8 mouse cellular contexts compared by ENCODE assay signal in genomic region chr12:5166141-5166540, GRCm38 (mm10).
DNase-seq lines count a peak whose midpoint lies in the region; ATAC-seq and TF ChIP-seq lines count a peak whose summit lies in the region.

No protein-coding gene starts in this region.

- H3K36me3 ChIP-seq in neural tube, embryonic 11.5 days (ENCODE audit: control insufficient read depth, insufficient read depth, low read length), result no peaks in the 10 kb centered on the region

- H3K4me3 ChIP-seq in cerebellum, adult 2 months (replicated peaks; ENCODE audit: insufficient read depth, low read depth, low read length), result no peak overlapping the region
- no peak overlapping the region for H3K4me3 ChIP-seq in neural tube, embryonic 11.5 days (ENCODE audit: low read depth, low read length)

- H3K27ac ChIP-seq in cerebellum, adult 2 months (ENCODE audit: insufficient read depth, low read length), result no peak overlapping the region
- no peak overlapping the region for H3K27ac ChIP-seq in neural tube, embryonic 11.5 days (ENCODE audit: low read depth, low read length)

- no peak overlapping the region for H3K4me2 ChIP-seq in neural tube, embryonic 11.5 days (ENCODE audit: low read depth)

- H3K27me3 ChIP-seq in cerebellum, adult 2 months (ENCODE audit: control insufficient read depth, insufficient read depth, low read length), result no peaks in the 10 kb centered on the region
- H3K27me3 ChIP-seq in neural tube, embryonic 11.5 days (ENCODE audit: control insufficient read depth, insufficient read depth, low read length), result no peaks in the 10 kb centered on the region

- TF ChIP-seq CTCF in cerebellum, adult 2 months (IDR thresholded peaks at IDR 0.05; ENCODE audit: borderline replicate concordance, insufficient read depth, low read depth, low read length), result peak; percentile 43; the same call in 1 of the 2 replicates

- H3K9ac ChIP-seq in neural tube, embryonic 11.5 days (ENCODE audit: low read length), result no peak overlapping the region

- H3K9me3 ChIP-seq in neural tube, embryonic 11.5 days (ENCODE audit: control insufficient read depth, low read length), result no peaks in the 10 kb centered on the region

- no peak for TF ChIP-seq POLR2A in cerebellum, adult 2 months (IDR thresholded peaks at IDR 0.05; ENCODE audit: borderline replicate concordance, insufficient read depth, low read length)

- H3K4me1 ChIP-seq in cerebellum, adult 2 months (ENCODE audit: control insufficient read depth, insufficient read depth, low read length), result no peaks in the 10 kb centered on the region
- no peaks in the 10 kb centered on the region for H3K4me1 ChIP-seq in neural tube, embryonic 11.5 days (ENCODE audit: control insufficient read depth, insufficient read depth, low read length)

- 49% methylated on average over 6 of the region's 6 CpGs for WGBS in cerebellum, adult 2 months
- 46% methylated on average over 6 of the region's 6 CpGs for WGBS in neural tube, embryonic 11.5 days

- no peak for ATAC-seq in neural tube, embryonic 11.5 days (ENCODE audit: insufficient read depth, low FRiP score, low TSS enrichment)
- ATAC-seq in CD4-positive, CD25-positive, alpha-beta regulatory T cell, adult 4 months, result no peak

- no peak for DNase-seq in cerebellum, adult 2 months
- no peak for DNase-seq in cerebellum, adult 8-10 months
- peak; percentile 36 for DNase-seq in neural tube, embryonic 11.5 days (ENCODE audit: low spot score)
- no peak for DNase-seq in neural tube, embryonic 10.5 days (ENCODE audit: extremely low spot score, low spot score)
- DNase-seq in lung, postnatal 25 days (ENCODE audit: low spot score), result peak; percentile 12
- no peak for DNase-seq in urinary bladder, postnatal 14 days (ENCODE audit: low spot score)
- DNase-seq in urinary bladder, postnatal 4 days (ENCODE audit: low spot score in 2 of 2), result no peak

Comparison
In these comparisons a context has a peak if more than half of its experiments do, and no peak if none do; other contexts are left out.
1. DNase-seq: peak in neural tube, embryonic 11.5 days (single experiment) and lung, postnatal 25 days (single experiment); none in cerebellum, adult 2 months (0 of 2), cerebellum, adult 8-10 months (single experiment), neural tube, embryonic 10.5 days (single experiment), urinary bladder, postnatal 14 days (single experiment) and urinary bladder, postnatal 4 days (0 of 2).